Mouse (Mus musculus) stomach, postnatal 0 days (tissue): ENCODE results near the gene Prkca.

Experiments used
- CTCF ChIP-seq: IDR thresholded peaks from 2 replicates; pipeline ENCODE4 v1.5.1; 2016; ENCODE audit warnings: antibody characterized with exemption, low read depth, mild to moderate bottlenecking, moderate library complexity
- EP300 ChIP-seq: optimal IDR thresholded peaks from 2 replicates; pipeline ENCODE3; 2016; ENCODE audit warnings: antibody characterized with exemption

DNA sequence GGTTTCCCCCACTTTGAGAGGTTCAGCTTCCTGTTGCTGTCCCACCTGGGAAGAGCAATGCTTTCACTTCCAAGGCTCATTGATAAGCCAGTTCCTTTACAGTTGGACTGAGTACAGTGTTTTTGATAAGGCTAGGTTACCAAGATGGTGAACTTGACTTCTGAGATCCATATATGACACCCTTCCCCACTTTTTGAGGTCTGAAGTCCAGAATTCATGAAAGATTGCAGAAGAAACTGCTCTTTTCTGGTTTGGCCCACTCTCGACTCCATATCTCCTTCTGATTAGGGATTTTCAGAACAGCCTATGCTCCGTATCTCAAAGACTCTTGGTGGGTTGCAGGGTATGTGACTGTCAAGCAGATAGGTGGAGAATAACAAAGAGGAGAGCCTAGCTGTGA is 406.8 kb downstream of the Prkca start:
- no peak for TF ChIP-seq CTCF
- no peak for TF ChIP-seq EP300
